Mouse (Mus musculus) layer of hippocampus, postnatal 14 days (tissue): Measurements from ENCODE around the gene Capg. TPM values are rescaled to one million over a fixed set of nuclear protein-coding genes. Genes with fewer than 3 reads are reported as not detected.
A peak's percentile ranks its signal among the peaks of the same experiment; 100 is the strongest.

Source experiments
- DNase-seq, 2 experiments: peaks; one replicate each; pipeline ENCODE4 v3.0.0; 2021 to 2022; ENCODE audit warnings: low spot score in 2 of 2, mixed read lengths in 1 of 2
- long read RNA-seq, 2 experiments: library from polyadenylated mRNA; stranded (forward); transcript quantifications; one replicate each; pipeline ENCODE4 v2.0.0; 2021
- total RNA-seq, 2 experiments: library from RNA; stranded (reverse); gene quantifications; 2 replicates each; pipeline ENCODE4 v1.2.3; 2021

Capg gene
- 1 to 10 TPM; 3.0 to 3.6 TPM for total RNA-seq
- long read RNA-seq, experiment 1, partial matches to known transcripts, result 0 of 5 reads
- long read RNA-seq, experiment 1, other reads (novel, unspliced or antisense), result 0 of 5 reads
- long read RNA-seq, experiment 2, partial matches to known transcripts, result 1 of 4 reads
- long read RNA-seq, experiment 2, other reads (novel, unspliced or antisense), result 1 of 4 reads

DNA sequence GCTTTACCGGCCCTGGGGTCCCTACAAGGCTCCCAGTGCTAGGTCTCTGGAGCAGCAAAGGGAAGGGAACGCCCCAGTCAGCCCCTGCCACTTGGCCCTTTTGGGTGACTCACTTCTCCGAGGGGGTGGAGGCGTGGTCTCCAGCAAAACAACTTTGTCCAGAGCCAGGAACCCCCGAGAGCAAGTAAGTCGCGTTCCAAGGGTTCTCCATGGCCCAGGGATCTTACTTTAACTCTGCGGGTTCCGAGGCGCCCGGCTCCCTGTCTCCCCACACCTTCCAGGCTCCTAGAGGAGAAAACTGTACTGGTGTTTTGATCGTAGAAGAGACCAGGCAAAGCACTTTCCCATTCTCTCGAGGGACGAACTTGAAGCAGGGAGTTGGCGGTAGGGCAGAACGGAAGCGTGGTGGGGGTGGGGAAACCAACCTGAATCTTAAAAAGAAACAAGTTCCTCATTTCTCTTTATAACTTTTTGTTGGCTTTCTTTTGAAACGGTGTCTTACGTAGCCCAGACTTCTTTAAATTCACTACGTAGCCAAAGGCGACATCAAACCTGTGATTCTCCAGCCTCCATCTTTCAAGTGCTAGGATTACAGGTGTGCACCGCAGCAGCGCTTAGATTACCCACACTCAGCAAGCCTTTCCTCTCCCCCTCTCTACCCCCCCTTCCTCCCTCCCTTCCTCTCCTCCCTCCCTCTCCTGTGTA is at the start of gene Capg:
Gene Capg (plus strand): TSS at position 109 of the 705 bp plus-strand sequence.
- DNase-seq, result no peak

GRCm38 (mm10) chr6:72498950-72499349 is 45.2 kb upstream of the Capg start:
- no peak for DNase-seq

DNA sequence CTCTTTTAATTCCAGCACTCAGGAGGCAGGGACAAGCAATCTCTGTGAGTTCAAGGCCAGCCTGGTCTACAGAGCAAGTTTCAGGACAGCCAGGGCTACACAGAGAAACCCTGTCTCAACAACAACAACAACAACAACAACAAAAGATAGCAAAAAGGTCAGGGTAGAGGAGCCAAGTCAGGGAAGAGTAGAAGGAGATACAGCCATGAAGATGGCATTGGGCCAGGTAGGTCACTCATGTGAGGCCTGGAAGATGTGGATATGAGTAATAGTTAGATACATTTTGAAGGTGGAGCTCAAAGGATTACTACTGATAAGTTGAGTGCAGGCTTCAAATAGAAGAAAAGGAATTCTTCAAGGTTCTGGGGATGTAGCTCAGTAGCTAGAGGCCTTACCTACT is 40.9 kb upstream of the Capg start:
- DNase-seq, result no peak

GRCm38 (mm10) chr6:72503939-72504338 is 40.3 kb upstream of the Capg start:
- DNase-seq, result no peak

GRCm38 (mm10) chr6:72506104-72506503 is 38.1 kb upstream of the Capg start:
- no peak for DNase-seq

DNA sequence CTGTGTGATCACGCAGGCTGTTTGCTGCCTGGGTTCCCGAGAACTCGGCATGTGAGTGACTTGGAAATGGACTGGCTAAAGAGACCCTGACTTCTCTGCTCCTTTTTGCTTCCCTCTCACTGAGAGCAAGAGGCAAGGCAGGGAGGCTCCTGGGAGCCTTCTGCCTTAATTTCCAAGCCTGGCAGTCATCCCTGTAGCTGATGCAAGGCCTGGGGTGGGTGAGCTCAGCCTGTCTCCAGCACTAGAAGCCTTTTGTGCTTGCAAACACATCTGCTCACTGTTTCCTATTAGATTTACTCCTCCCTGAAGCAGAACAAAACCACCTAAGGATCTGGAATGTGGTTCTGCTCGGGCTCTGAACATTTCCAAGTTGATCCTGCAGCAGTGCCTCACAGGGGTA is 35.6 kb upstream of the Capg start:
- DNase-seq, result no peak

DNA sequence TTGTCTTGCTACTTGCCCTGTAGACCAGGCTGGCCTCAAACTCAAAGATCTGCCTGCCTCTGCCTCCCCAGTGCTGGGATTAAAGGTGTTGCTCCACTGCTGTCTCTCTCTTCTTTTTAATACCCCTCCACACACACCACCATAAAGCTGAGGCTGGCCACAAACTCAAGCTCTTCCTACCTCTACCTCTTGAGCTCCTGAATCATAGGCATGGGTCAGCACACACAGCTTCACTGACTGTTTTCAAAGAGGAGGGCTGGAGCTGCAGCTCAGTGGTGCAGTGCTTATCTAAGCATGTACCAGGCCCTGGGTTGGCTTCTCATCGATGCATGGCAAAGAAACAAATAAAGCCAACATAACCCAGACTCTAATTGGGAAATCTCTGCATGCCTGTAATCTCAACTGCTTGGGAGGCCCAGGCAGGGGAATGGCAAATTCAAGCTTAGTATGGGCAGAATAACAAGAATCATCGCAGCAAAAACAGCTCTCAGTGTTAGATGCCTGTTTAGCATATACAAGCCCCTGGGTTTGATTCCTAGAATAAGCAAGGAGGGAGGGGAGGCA is 34.2 kb upstream of the Capg start:
- DNase-seq, result no peak

GRCm38 (mm10) chr6:72510686-72511421 is 33.3 kb upstream of the Capg start:
- DNase-seq, result no peak

GRCm38 (mm10) chr6:72512386-72513070 is 31.7 kb upstream of the Capg start:
- peak; percentile 93 for DNase-seq

DNA sequence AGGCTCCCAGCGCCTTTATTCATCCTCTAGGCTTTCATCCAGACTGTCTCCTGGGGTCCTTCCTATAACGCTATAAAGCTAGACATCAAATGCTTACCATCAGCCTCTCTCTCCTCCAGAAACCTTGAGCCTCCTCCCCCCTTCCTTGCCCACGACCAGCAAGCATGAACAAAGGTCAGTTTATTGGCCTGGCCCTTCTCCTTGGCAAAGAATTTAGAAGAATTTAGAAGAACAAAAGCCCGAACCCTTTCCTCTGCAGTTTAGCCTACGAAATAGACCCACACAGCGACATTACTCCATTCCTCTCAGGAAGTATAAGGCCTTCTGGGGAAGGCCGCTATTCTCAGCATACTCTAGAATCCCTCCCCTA is 31.1 kb upstream of the Capg start:
- DNase-seq, result no peak

DNA sequence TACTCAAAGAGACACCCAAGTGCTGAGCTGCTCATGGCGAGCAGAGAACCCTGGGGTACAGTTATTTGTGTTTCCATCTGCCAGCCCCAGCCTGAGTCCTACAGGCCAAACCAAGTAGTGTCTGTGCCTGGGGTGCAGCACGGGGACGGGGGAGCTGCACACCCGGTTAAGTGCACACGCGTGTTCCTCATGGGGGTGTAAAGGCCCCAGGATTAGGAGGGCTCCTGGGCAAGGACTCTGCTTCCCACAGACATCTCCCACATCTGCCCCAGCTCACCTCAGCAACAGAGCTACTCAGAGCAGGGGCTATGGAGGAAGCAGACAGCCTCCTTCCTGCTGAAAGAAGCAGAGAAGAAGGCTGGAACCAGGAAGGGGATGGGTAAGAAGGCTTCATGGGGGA is 28.5 kb upstream of the Capg start:
- no peak for DNase-seq

GRCm38 (mm10) chr6:72518842-72519241 is 25.3 kb upstream of the Capg start:
- no peak for DNase-seq

GRCm38 (mm10) chr6:72519303-72519702 is 24.9 kb upstream of the Capg start:
- DNase-seq, result no peak

GRCm38 (mm10) chr6:72519892-72520663 is 24.1 kb upstream of the Capg start:
- peak in 1 of 2 experiments; percentile 63 for DNase-seq

DNA sequence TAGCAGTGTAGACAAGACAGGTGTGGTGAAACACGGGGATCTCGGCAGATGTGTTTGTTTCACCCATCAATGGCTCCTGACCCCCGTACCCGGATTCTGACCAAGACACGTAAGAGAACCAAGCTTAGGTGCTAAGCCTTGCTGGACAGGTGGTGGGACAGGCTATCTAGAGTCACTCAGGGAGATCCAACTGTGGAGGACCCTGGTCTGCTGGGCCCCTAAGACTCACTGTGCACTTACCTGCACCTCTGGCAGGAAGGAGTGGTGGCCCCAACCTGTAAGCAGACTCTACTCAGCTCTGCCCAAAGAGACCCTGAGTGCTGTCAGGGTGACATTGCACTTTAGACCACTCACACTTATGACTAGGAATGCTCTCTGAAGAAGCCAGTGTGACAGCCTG is 23.3 kb upstream of the Capg start:
- no peak for DNase-seq

DNA sequence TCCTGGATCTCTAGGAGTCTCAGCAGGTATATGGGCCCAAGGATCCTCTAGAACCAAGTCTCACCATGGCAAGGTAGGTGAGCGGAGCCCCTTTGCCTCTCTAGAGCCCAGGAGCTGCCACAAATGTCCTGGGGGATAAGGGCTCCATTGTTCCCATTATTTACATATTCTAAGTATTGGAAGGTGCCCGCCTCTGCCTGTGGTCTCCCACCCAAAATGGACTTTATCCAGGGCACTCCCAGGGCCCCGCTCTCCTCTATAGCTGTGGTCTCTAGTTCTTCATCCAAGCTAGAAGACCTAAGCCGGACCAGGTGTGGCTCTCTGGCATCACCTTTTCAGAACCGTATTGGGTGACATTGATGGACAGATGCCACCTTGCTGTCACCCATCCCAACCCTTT is 22.6 kb upstream of the Capg start, which contains the start of gene Sh2d6:
Gene Sh2d6 (minus strand): TSS at position 101 of the 400 bp plus-strand sequence.
- DNase-seq, result no peak

DNA sequence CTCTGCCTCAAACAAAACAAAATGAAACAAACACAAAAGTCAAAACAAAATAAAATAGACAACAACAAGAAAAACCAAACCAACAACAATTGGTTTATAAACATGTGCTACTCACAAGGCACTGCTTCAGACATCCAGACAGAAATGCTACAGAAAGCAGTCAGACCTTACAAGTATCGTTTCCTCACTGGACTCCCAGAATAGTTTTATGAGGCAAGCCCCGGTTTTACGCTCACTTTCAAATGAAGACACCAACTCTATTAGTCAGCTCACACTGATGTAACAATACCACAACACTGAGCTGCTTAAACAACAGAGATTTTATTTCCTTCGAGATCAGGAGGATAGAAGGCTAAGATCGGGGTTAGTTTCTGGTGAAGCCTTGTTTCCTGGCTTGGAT is 21.9 kb upstream of the Capg start:
- no peak for DNase-seq

DNA sequence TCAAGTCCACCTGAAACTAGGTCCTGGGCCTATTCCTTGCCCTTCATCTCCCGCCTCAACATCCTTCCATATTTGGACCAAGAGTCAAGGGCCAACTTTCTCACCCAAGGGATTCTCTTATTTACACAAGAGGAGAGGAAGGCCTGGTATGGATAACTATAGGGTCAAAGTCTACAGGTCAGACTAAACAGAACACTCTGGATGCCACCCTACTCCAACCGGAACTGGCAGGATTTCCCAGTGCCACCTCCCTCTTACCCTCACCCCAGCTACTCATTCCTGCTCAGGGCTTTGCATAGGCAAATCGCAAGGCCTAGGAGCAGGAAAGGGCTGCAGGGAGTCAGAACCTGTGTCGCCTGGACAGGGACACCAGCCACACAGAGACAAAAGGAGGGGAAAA is 21.0 kb upstream of the Capg start:
- no peak for DNase-seq

DNA sequence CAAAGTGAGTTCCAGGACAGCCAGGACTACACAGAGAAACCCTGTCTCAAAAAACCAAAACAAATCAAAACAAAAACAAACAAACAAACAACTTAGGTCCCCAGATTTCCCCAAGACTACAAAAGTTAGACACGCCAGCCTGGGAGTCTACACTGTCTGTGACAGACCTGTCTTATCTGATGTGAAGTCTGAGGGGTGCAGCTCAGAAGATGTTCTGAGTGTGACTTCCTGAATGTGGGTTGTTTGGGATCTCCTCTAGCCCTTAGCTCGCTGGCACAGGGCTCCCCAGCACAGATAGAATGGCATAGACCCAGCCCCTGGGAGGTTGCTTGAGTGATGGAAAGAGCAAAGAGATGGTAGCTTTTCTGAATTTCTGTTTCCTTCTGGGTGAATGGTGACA is 20.0 kb upstream of the Capg start:
- no peak for DNase-seq

- no peak for DNase-seq
Observed at GRCm38 (mm10) chr6:72527070-72527469, 17.1 kb upstream of the Capg start.
